Mouse (Mus musculus) cerebellum, postnatal 4 days (tissue): ENCODE results near the gene Olfr308.
"Not testable (repeated sequence)": the region's sequence is repeated elsewhere in the genome, so short reads cannot be mapped to it uniquely, and the experiment has no call there.

Experiments
- DNase-seq, 2 experiments: peaks; one replicate each; pipeline ENCODE4 v3.0.0; 2022; ENCODE audit warnings: low spot score in 2 of 2, mixed read lengths in 1 of 2

The Olfr308 gene

GRCm38 (mm10) chr7:86325530-86325929, at the start of gene Olfr308:
Gene Olfr308 (minus strand): TSS chr7:86325630.
- DNase-seq = no peak

- DNase-seq = no peak
Observed at GRCm38 (mm10) chr7:86366828-86367227, 41.4 kb upstream of the Olfr308 start, which contains the start of gene Olfr305. Gene Olfr305 (minus strand): TSS chr7:86366928.

GRCm38 (mm10) chr7:86346296-86346695, 20.9 kb upstream of the Olfr308 start:
- DNase-seq = not testable (repeated sequence)

GRCm38 (mm10) chr7:86344253-86344652, 18.8 kb upstream of the Olfr308 start:
- no peak for DNase-seq

GRCm38 (mm10) chr7:86342881-86343565, 17.6 kb upstream of the Olfr308 start:
- no peak for DNase-seq

- DNase-seq = no peak
Observed at GRCm38 (mm10) chr7:86337486-86337885, 12.1 kb upstream of the Olfr308 start, which contains the start of gene Olfr307. Gene Olfr307 (minus strand): TSS chr7:86337586.

GRCm38 (mm10) chr7:86321323-86321722, 4.1 kb downstream of the Olfr308 start:
- DNase-seq = no peak

- no peak for DNase-seq
Observed at GRCm38 (mm10) chr7:86313608-86314007, 11.8 kb downstream of the Olfr308 start, which contains the start of gene Olfr309. Gene Olfr309 (minus strand): TSS chr7:86313708.

- no peak for DNase-seq
Observed at GRCm38 (mm10) chr7:86277072-86277471, 48.4 kb downstream of the Olfr308 start, which contains the start of gene Olfr310. Gene Olfr310 (minus strand): TSS chr7:86277172.
